Mouse (Mus musculus): ENCODE measurements around the gene Dusp5. TPM values are rescaled to one million over a fixed set of nuclear protein-coding genes. Genes with fewer than 3 reads are reported as not detected.
A peak's percentile ranks its signal among the peaks of the same experiment; 100 is the strongest.
"Not testable (repeated sequence)": the region's sequence is repeated elsewhere in the genome, so short reads cannot be mapped to it uniquely, and the experiment has no call there.

Dusp5 gene
- polyA plus RNA-seq, 1 experiment from 2014 or later, result 5.9 TPM

DNA sequence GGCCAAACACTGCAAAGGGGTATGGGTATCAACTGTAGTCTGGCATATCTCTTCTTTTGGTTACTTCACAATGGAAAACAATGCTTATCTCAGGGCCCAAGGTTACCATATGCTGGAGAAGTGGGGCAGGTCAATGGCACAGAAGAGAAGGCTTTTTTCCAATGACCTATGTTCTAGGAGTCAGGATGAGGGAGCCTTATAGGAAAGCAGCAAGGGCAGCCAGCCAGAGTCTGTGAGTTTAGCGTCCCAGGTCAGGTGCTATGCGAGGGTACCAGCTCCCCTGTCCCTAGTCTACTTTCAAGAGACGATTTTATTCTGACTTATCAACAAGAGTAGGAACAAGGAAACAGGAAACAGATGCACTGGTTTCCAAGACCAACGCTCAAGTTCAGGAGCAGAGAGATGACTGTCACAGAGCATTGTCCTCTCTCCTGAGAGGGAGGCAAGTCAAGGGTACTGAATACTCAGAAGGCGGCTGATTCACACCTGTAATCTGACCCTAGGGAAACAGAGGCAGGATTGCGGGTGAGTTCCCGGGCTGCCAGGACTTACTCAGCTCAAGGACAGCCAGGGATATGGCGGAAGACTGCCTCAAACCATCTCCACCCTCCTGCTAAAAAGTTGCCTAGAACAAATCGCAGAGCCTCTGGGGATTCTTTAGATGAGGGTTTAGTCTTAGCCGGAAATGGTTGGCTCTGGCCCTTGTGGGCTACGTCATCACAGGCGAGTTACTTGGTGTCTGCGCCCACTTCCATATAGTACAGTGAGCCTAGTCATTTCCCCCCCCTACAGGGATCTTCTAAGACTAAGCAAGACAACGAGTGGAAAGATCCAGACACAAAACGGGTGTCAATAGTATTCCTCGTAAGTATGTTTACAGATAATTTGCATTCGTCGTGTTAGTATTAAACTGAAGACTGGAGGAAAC is 42.9 kb downstream of the Dusp5 start:
- Histone ChIP-seq H3K27me3 (replicated peaks) (no peaks in the 10 kb centered on the region), H3K27ac (no peak overlapping the region), H3K4me2 (no peak overlapping the region), H3K4me3 (no peak overlapping the region), H3K4me1 (peaks cover 19% of the 10 kb centered on the region), H3K36me3 (no peaks in the 10 kb centered on the region), H3K9ac (no peak overlapping the region), H3K9me3 (replicated peaks) (no peaks in the 10 kb centered on the region)
- 44% methylated on average over 18 of the region's 18 CpGs for WGBS (ENCODE audit: insufficient replicate concordance)
- ATAC-seq, result 0 out of 2 replicates have a peak, but pooled peaks have one; percentile 10

GRCm38 (mm10) chr19:53572607-53573006 is 43.7 kb downstream of the Dusp5 start:
- ATAC-seq, result no peak
- Histone ChIP-seq H3K27me3 (replicated peaks) (no peaks in the 10 kb centered on the region), H3K9ac (no peak overlapping the region), H3K27ac (no peak overlapping the region), H3K4me2 (no peak overlapping the region), H3K4me3 (no peak overlapping the region), H3K9me3 (replicated peaks) (no peaks in the 10 kb centered on the region), H3K4me1 (peaks cover 19% of the 10 kb centered on the region), H3K36me3 (no peaks in the 10 kb centered on the region)
- 69% methylated on average over 12 of the region's 12 CpGs for WGBS (ENCODE audit: insufficient replicate concordance)

DNA sequence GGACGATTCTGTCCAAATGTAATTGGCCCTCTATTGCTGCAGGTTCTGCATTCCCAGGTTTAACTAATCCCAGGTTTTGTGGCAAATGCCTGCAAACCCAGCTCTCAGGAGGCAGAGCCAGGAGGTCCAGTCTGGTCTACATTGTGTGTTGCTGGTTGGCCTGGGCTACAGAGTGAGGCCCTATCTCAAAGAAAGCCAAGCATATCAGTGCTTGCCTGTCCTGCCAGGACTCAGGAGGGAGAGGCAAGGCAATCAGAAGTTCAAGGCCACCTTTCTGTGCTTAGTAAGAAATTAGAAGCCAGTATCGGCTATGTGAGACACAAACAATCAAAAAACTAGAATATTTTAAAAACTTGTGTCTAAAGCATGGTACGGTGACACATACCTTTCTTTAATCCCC is 44.2 kb downstream of the Dusp5 start:
- no peak for ATAC-seq
- no peak overlapping the region for H3K27ac ChIP-seq
- no peaks in the 10 kb centered on the region for H3K9me3 ChIP-seq (replicated peaks)
- H3K9ac ChIP-seq, result no peak overlapping the region
- no peaks in the 10 kb centered on the region for H3K36me3 ChIP-seq
- H3K4me1 ChIP-seq, result peaks cover 19% of the 10 kb centered on the region
- no peak overlapping the region for H3K4me2 ChIP-seq
- no peaks in the 10 kb centered on the region for H3K27me3 ChIP-seq (replicated peaks)
- H3K4me3 ChIP-seq, result no peak overlapping the region
- WGBS (ENCODE audit: insufficient replicate concordance), result 72% methylated on average over 3 of the region's 3 CpGs

- no peak for ATAC-seq
- 59% methylated on average over 8 of the region's 8 CpGs for WGBS (ENCODE audit: insufficient replicate concordance)
- Histone ChIP-seq H3K4me2 (no peak overlapping the region), H3K27ac (no peak overlapping the region), H3K36me3 (no peaks in the 10 kb centered on the region), H3K4me3 (no peak overlapping the region), H3K9ac (no peak overlapping the region), H3K27me3 (replicated peaks) (no peaks in the 10 kb centered on the region), H3K4me1 (peaks cover 19% of the 10 kb centered on the region), H3K9me3 (replicated peaks) (no peaks in the 10 kb centered on the region)
Observed at GRCm38 (mm10) chr19:53574131-53574530, 45.2 kb downstream of the Dusp5 start.

DNA sequence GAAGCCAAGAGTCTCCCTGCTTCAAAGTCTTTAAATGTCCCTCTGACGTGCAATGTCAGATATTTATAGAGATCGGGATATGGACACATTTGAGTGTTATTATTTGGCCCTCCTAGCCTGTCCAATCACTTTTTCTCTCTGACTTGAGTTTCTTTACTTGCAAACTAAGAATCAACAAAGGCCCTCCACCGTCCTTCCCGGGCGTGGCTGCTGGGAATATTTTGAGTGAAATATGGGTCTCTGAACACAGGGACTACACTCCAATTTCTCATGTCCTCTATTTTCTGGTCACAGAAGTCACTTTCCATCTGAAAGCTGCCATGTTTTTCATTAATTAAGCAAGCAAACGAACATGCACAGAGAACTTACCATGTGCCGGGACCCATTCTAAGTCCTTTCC is 45.6 kb downstream of the Dusp5 start:
- H3K4me1 ChIP-seq, result peaks cover 19% of the 10 kb centered on the region
- WGBS (ENCODE audit: insufficient replicate concordance), result 69% methylated on average over 7 of the region's 7 CpGs

DNA sequence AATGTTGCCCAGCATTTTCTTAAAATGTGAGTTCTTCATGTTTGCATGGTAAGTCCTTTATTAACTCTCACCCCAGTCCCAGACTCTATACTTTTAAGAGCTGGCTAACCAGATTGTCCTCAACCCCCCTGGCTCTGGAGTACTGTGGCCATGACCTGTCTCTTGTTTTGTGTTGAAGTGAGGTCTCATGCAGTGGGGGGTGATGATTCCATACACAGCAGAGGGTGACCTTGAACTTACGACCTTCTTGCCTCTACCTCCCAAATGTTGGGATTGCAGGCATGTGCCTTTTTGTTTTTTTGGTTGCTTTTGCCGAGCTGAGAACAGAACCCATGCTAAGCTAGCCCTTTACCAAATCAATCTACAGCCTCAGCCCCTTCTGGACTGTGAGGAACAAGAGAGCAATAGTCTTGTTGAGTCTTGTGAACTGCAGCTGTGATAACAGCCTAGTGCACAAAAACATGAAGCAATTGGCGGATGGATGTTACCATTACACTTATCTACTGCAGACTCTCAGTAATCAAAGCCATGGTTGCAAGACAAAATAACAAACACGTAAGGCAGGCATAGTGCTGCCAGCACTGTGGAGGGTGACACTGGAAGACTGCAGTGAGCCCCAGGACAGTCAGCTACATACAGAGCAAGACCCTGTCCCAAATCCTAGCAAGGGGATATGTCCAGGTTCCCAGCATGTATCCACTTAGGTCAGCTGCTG is 46.5 kb downstream of the Dusp5 start:
- Histone ChIP-seq H3K4me1 (peaks cover 19% of the 10 kb centered on the region), H3K4me2 (no peak overlapping the region), H3K9me3 (replicated peaks) (no peaks in the 10 kb centered on the region), H3K27ac (no peak overlapping the region), H3K27me3 (replicated peaks) (no peaks in the 10 kb centered on the region), H3K4me3 (no peak overlapping the region), H3K36me3 (no peaks in the 10 kb centered on the region), H3K9ac (no peak overlapping the region)
- ATAC-seq, result no peak
- WGBS (ENCODE audit: insufficient replicate concordance), result 50% methylated on average over 4 of the region's 4 CpGs

More for the DNA sequence above, 45.6 kb downstream of the Dusp5 start:
- ATAC-seq, result no peak
- H3K27me3 ChIP-seq (replicated peaks), result no peaks in the 10 kb centered on the region
- no peak overlapping the region for H3K4me2 ChIP-seq
- H3K27ac ChIP-seq, result no peak overlapping the region
- no peaks in the 10 kb centered on the region for H3K36me3 ChIP-seq
- no peak overlapping the region for H3K4me3 ChIP-seq
- no peaks in the 10 kb centered on the region for H3K9me3 ChIP-seq (replicated peaks)
- no peak overlapping the region for H3K9ac ChIP-seq

GRCm38 (mm10) chr19:53576061-53576460 is 47.2 kb downstream of the Dusp5 start:
- Histone ChIP-seq H3K36me3 (no peaks in the 10 kb centered on the region), H3K4me1 (peaks cover 15% of the 10 kb centered on the region), H3K9me3 (replicated peaks) (no peaks in the 10 kb centered on the region), H3K27ac (no peak overlapping the region), H3K27me3 (replicated peaks) (no peaks in the 10 kb centered on the region), H3K4me2 (no peak overlapping the region), H3K4me3 (no peak overlapping the region), H3K9ac (no peak overlapping the region)
- 64% methylated on average over 7 of the region's 7 CpGs for WGBS (ENCODE audit: insufficient replicate concordance)
- no peak for ATAC-seq

DNA sequence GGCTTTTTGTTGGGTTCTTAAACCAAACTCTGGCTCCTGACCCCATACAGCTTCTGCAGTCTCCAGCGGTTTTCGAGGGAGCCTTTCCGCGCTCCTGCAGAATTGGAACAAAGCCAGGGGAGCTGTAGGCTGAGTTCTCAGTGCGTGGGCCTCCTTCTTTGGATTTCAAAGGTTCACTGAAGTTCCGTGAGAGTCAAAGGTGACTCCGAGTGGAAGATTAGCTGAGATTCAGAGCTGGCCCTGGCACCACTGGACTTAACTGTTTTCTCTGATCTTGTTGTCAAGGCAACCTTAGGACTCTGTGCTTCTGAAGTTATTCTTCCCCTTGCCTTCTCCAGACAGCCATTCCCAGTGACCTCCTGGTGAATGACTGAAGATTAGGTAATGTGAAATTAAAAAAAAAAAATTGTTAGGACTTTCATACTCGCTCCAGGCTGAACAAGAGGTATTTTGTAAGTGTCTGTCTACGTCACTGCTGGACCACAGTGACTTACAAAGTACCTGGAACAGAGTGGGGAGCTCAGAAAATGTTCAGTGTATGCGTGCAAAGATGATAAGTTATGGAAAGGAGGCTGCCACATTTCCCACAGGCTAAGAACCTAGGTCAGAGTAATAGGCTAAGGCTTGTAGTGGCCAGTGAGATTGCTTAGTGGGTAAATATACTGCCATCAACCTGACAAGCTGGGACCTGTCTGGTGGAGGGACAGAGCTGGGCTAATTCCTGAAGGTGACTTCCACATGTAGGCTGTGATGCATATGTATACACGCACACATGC is 48.3 kb downstream of the Dusp5 start:
- Histone ChIP-seq H3K27ac (no peak overlapping the region), H3K27me3 (replicated peaks) (no peaks in the 10 kb centered on the region), H3K4me1 (peaks cover 3% of the 10 kb centered on the region; the same call in 1 of the 2 replicates), H3K4me3 (no peak overlapping the region), H3K9ac (no peak overlapping the region), H3K36me3 (no peaks in the 10 kb centered on the region), H3K9me3 (replicated peaks) (no peaks in the 10 kb centered on the region), H3K4me2 (no peak overlapping the region)
- 66% methylated on average over 11 of the region's 11 CpGs for WGBS (ENCODE audit: insufficient replicate concordance)
- ATAC-seq, result no peak

DNA sequence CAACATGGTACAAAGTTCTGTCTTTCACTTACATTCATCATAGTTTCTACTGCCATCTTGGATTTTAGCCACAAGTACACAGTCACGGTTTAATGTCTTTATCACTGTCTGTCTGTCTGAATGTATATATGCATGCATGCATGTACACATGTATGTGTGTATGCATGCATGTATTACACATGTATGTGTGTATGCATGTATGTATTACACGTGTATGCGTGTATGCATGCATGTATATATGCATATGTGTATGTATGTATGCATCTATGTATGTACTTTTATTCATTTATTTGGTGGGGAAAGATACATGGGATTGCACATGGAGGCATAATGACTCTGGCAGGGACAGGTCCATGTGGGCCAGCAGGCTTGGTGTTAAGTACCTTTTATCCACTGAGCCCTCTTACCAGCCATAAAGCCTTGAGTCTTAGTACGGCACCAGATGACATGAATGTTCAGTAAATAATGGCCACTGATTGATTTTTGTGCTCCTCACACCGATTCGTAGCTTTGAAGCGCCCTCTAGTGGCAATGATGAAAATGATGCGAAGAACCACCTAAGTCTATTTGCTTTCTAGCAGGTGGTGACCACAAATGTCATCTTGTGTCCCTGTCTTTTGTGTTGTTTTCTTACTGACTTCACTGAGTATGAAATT is 49.8 kb downstream of the Dusp5 start:
- WGBS (ENCODE audit: insufficient replicate concordance), result 10% methylated on average over 8 of the region's 8 CpGs
- Histone ChIP-seq H3K4me2 (no peak overlapping the region), H3K4me1 (no peaks in the 10 kb centered on the region), H3K27ac (no peak overlapping the region), H3K9ac (no peak overlapping the region), H3K4me3 (no peak overlapping the region), H3K36me3 (no peaks in the 10 kb centered on the region), H3K27me3 (replicated peaks) (no peaks in the 10 kb centered on the region), H3K9me3 (replicated peaks) (peaks cover under 1% of the 10 kb centered on the region)
- ATAC-seq, result no peak

- ATAC-seq; H3K9ac ChIP-seq; H3K4me2 ChIP-seq; H3K27ac ChIP-seq; H3K4me3 ChIP-seq; H3K27me3 ChIP-seq (replicated peaks); H3K4me1 ChIP-seq; H3K36me3 ChIP-seq: not testable (repeated sequence)
- 71% methylated on average over 8 of the region's 8 CpGs for WGBS (ENCODE audit: insufficient replicate concordance)
- H3K9me3 ChIP-seq (replicated peaks), result peaks cover 16% of the 10 kb centered on the region
Observed at GRCm38 (mm10) chr19:53580271-53580670, 51.4 kb downstream of the Dusp5 start.

- peaks cover 22% of the 10 kb centered on the region for H3K9me3 ChIP-seq (replicated peaks)
- not testable (repeated sequence) for H3K4me2 ChIP-seq; H3K4me1 ChIP-seq; H3K36me3 ChIP-seq; H3K9ac ChIP-seq; ATAC-seq; H3K4me3 ChIP-seq; H3K27ac ChIP-seq; H3K27me3 ChIP-seq (replicated peaks)
- 70% methylated on average over 3 of the region's 3 CpGs for WGBS (ENCODE audit: insufficient replicate concordance)
Observed at GRCm38 (mm10) chr19:53587686-53588085, 58.8 kb downstream of the Dusp5 start.

Data from liver, embryonic 12.5 days (tissue).